Mouse (Mus musculus) right cerebral cortex, postnatal 4 days (tissue): ENCODE measurements at regions not wholly inside any gene's neighbourhood (a gene's known extent, or its start where the extent isn't known, plus 50 kb on each side); places are given as distances from the start of the nearest gene placed in this dataset.
A peak's percentile ranks its signal among the peaks of the same experiment; 100 is the strongest.
"Not testable (repeated sequence)": the region's sequence is repeated elsewhere in the genome, so short reads cannot be mapped to it uniquely, and the experiment has no call there.

Experiments
- DNase-seq: peaks from one replicate; pipeline ENCODE4 v3.0.0-alpha.2; 2022

DNA sequence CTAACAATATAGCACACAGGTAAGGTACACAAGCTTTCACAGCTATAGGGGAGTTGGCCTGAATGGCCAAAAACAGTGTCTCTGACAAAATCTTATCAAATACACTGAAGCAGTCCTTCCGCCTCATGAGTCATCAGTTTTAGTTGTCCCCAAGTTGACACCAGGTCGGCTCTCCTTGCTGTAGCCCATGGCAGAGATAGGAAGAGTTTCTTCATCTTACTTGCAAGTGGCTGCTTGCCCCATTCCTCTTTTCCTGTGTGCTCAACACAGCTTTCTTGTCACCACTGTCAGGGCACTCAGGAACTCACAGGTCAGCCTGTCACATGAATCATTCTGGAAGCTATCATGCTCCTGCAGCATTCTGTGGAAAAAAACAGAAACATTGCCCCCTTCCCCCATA is 77.1 kb downstream of the Olfr721-ps1 start:
- not testable (repeated sequence) for DNase-seq

DNA sequence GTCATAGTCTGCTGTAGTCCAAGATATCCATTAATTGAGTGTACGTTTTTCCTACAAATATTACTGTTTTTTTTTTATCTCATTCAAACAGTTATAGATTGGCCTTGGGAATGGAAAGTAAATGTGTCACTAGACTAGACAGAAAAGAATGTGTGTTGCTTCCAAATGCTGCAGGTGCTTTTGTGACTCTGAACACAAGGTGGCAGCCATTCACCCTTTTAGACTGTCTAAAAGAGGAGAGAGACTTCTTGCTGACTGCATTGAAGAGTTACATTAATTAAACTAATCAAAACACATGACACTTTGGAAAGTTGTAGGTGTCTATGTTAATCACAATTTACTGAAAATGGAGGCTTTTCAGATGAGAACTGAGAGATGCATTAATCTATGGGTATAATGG is 80.7 kb downstream of the Olfr721-ps1 start:
- peak; percentile 25 for DNase-seq

DNA sequence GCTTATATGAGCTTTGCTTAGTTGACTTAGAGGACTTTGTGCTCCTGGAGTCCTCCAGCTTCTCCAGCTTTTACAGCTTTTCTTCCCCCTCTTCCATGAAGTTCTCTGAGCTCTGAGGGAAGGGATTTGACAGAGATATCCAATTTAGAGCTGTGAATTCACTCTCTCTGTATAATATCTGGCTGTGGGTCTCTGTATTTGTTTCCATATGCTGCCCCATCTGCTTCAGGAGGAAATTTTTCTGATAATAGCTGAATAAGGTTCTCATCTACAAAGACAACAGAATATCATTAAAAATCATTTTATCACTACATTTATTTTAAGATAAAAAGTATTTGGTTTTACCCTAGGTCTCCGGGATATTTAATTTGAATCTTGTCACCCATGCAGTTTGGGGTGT is 85.3 kb downstream of the Olfr721-ps1 start:
- DNase-seq = no peak

DNA sequence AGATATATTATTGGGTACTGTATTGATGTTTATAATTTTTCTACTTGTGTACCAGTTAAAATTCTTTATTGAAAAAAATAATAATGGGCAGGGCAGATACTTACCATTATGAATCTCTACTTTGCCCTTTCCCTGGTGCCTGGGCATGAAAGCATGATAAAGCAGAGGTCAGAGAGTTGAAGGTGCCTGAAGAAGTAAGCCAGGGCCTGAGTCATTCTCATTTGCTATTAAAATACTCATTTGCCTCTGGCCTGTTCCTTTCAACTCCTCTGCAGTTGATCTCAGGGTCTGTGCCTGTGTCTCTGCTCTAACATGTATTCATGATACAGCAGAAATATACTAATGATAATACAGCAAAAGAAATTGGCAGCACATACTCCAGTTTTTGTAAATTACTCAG is 89.4 kb downstream of the Olfr721-ps1 start:
- no peak for DNase-seq

DNA sequence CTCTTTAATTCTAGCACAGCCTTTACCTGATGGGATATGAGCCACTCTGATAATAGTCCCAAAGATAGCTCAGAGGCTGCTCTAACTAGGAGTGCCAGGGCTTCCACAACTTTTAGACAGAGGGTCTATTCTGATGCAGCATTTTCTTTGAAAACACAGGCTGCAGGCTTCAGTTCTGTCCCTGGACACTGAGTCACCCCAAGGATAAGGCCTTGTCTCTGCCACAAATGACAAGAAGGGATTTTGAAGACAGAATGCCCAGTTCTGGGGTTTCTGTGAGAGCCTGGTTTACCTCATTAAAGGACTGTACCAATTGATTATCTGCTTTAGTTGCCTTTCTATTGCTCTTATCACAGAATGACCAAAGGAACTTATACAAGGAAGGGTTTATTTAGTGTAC is 90.9 kb downstream of the Olfr721-ps1 start:
- DNase-seq = no peak

DNA sequence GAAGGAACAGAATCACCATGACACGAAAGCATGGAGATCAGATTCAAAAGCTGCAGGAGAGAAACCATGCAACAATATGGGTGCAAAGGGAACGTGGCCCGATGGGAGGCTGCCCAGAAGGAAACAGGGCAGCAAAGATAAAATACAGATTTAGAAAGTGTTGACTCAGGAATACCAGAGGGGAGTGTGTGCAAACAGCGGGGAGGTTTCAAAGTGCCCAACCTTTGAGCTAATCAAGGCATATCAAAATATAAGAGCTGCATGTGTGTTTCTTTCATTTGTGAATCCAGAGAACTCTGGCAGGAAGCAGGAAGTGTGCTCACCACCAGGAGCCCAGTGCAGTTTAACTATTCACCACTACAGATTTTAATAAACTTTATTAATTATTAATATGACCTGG is 110.8 kb downstream of the Olfr721-ps1 start:
- DNase-seq = no peak

DNA sequence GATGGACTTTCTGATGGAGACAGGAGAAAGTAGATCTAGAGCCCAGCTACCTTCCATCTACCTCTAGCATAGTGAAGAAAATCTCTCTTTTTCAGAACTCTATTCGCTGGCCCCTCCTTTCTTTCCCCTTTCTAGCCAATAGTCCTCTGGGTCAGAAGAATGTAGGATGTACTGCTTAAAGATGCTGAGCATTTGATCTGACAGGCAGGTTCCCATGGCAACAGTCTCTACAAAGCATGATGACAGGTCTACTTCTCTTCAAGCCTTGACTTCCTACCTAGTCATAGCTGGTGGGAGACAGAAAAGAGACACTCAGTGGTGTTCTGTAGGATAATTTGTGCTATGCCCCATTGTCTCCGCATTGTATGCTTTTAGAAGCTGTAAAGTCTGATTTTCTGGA is 112.0 kb downstream of the Olfr721-ps1 start:
- DNase-seq = no peak

DNA sequence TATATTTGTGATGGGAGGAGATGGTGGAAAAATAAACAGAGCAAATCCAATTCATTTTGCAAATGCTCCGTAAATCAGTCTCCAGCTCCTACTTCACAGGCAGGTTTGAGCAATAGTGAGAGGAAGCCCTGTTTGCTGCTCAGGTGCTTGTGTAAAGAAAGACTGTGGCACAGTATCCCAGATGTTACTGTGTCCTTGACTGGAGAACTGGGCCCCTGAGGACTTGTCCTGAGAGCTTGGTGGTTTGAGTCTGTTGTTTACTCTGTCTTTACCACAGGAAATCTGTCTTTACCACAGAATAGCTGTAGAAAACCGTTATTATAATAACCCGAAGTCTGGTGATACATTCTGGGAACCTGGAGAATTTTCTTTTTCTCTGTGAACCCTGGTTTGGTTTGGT is 112.4 kb downstream of the Olfr721-ps1 start:
- no peak for DNase-seq

DNA sequence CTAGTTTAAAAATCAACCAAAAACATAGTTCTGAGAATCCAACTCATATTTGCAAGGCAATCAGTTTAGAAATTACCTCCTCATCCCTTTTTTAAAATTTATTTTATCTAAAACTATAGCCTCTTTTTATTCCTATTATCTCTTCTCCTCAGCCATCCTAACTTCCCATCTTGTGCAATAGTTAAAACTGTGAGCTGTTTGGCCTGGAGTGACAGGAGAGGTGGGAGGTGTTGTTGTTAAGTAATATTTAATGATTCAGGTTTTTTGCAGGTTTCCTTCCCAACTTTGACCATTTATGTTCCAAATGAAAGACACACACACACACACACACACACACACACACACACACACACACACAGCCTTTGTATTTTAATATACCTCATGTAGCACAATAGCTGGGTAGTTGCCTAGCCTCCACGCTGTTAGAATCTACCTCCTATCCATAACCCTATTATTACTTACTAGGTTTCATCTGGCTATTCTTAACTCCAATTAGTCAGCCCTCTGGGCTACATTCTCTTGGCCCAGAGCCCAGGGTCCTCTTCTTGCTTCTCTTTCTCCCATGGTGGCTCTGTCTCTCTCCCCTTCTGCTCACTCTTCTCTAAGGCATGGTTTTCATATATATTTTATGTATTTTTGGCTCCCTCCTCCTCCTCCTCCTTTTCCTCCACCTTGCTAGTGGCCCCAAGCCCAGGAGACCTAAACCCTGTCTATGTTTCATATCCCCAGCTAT is 113.5 kb downstream of the Olfr721-ps1 start:
- no peak for DNase-seq

DNA sequence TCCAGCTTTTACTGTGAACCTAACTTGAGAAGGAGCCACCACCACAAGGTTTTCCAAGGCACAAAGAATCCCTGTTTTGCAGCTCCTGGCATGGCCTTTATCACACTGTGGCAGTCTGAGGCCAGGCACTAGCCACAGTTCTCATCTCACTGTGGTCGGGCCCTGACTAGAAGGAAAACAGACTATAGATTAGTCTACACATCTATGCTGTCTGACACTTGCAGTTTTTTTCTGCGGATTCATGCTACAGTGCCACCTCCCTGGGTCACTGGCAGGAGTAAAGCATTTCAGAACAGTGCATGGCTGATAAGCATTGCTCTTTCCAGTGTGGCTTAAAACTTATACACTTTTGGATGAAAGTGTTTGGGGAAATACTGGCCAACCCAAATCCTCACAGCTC is 114.3 kb downstream of the Olfr721-ps1 start:
- no peak for DNase-seq

DNA sequence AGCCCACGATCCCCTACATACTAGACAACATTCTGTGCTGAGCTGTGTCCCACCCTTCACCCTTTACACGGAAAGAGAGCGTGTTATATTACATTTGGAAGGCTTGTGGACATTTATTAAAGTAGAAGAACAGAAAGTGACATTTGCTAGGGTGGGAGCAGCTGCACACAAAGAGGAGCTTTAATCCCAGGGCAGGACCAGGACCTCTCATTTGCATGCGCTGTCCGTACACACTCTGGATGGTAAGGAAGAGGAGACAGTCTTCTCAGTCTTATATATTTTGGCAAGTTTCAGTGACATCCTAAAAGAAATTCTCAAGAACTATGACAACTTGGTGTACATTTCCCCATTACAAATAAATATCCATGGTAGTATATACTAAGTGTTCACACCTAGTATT is 114.8 kb downstream of the Olfr721-ps1 start:
- no peak for DNase-seq

DNA sequence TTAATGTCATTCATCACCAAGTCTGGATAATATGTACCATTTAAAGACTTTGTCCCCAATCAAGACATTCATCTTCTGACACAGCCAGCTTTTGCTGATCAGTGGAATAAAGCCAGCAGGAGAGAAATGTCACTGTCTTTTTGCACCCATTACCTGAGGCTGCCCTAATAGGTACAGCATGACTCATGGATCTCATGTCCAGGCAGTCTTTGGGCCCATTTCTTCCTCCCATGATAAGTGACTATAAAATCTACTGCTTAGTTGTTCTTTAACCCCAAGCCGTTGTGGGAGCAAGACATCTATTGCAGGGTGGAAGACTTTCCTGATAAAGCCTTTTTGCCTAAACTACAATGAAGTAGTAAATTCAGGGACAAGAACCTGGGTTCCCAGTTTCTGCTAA is 116.9 kb downstream of the Olfr721-ps1 start:
- DNase-seq = no peak

DNA sequence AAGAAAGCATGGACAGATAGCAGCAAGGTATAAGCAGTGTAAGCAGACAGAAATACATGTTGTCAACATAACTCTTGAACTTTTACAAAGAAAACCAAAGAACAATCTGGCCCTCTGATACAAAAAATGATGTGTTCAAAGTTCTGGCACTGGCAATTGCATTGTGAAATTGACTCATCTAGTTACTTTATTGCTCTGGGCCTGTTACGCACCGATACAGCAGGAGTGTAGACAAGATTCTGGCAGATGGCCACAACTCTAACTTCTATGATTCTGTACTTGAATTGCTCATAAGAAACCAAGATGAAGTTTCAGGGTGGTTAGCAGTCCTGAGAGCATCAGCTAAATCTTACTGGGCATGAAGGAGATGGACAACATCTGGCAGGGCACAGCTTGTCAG is 117.7 kb downstream of the Olfr721-ps1 start:
- DNase-seq = no peak

DNA sequence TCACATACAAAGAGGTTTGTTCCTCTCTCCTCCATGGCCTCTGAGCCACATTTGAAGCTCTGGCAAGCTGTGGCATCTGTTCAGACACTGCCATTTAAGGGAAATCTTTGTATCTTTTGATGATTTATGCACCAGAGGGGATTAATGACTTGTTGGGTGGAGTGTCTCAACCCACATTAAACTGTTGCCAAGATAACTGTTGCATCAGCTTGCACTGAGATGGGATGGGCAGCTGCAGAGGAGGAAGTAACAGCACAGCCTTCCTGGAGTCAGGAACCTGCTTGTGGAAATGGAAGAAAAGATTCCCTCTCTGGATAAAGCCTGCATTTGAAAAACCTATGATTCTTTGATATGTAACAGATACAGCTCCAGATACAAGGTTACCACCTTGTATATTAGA is 119.1 kb downstream of the Olfr721-ps1 start:
- no peak for DNase-seq

DNA sequence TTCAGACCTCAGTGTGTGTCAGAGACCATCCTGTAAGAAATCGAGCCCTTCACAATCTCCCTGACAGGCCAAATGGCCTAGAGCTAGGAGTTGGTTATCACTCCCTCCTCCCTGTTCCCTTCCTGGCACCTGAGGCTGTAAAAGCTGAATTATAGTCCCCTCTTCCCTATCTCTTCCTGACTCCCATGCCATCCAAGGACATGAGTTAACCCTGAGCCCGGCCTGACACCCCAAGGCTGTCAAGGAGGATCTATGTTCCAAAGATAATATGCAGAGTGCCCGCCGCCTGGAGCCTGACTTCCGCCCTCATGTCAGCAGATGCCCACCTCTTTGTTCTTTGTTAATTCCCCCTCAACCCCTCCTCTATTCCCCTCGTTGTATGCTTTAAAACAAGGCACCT is 120.2 kb downstream of the Olfr721-ps1 start:
- DNase-seq = not testable (repeated sequence)

DNA sequence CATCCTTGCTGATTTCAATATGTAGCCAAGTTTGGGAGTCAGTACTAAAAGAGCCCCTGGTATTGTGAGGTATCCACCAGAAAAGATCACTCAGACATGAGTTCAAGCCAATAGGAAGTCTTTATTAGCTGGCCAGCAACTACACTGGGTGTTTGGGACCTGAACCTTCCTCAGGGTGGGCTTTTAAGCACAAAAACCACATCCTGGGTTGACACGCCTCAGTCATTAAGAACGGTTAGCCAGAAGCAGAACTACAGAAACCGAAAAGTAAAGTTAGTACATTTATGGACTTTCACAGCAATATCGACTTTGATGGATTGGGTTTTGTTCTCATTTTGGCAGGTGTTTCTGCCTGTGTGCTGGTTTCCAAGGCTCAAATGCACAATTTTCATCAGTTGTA is 124.1 kb downstream of the Olfr721-ps1 start:
- no peak for DNase-seq

DNA sequence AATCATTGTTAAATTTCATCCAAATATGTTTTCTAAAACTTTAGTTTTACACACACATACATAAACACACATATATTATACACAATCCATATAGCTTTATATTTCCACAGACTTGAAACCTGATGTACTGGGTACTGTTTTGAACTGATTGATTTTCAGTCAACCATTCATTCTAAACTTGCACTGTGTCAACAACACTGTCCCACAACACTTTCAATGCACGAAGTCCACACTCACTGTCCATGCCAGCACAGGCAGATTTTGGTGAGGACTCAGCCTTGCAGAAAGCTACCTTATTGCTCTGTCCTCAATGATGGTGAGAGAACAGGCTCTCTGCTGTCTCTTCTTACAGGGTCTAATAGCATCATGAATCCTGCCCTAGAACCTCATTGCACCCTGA is 127.3 kb downstream of the Olfr721-ps1 start:
- DNase-seq = no peak

DNA sequence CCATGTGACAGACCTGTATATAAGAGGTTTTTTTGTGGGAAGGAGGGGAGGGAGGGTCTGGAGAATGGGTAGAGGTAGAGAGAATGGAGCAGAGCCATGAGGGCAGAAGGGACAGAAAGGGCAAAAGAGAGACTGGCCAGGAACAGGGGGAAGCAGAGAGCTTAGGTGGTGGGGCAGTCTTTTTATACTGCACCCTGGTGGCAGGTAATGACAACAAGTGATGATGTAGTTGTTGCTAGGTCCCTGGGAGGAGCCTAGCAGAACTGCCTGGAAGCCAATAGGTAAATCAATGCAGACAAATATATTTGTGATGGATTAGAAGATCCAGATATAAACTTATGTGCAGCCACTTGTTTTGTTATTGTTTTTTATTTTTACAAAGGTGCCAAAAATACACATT is 140.1 kb downstream of the Olfr721-ps1 start:
- no peak for DNase-seq

DNA sequence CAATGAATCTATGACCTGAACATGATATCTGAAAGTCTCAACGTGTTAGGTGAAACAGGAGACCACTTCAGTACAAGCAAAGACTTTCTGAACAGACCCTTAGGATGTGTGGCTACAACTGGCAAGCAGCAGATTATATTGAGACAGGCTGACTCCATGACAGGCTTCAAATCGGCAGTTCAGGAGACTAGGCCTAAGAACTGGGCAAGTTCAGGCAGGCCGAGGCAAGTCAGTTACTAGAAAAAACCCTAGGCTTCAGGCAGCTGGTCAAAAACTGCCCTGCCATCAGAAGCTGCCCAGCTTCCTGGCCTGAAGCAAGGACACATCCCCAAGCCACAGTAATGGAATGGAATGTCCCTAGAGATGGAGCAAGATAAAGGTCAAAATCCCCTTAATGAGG is 140.6 kb downstream of the Olfr721-ps1 start:
- no peak for DNase-seq

DNA sequence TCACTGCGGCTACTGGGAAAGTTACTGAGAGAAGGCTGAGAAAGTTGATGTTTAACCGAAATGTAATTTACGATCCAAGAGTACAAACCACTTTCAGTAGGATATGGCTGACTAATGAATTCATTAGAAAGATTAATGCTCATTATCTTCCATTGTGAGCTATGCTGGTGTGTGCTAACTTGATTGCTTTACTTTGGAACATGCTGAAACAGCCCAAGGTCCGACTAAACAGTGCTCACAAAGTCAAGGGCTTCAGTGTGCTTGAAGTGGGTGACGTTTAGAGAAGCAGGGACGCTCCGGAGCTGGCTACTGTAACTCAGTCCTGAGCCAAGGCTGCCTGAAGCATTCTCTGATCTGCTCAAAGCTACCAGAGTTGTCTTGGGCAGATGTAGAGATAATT is 143.1 kb downstream of the Olfr721-ps1 start:
- no peak for DNase-seq

DNA sequence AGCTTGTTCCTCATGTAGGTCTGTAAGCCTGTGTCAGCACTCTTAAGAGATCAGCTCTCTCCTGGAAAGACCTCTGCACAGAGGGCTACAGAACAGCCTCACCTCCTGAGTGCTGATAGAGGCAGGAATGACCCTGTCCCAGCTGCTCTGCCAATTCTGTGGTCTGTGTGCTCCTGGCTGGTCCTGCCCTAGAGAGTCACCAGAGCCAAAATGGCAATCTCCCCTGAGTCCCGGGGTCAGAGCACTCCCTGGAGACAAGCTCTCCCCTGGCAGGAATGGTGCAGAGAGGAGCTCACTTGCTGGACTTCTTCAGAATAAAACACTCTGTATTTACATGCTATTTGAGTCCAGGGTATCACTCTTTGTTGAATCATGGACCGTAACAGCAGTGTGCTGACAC is 149.9 kb upstream of the Slc4a7 start:
- DNase-seq = no peak

DNA sequence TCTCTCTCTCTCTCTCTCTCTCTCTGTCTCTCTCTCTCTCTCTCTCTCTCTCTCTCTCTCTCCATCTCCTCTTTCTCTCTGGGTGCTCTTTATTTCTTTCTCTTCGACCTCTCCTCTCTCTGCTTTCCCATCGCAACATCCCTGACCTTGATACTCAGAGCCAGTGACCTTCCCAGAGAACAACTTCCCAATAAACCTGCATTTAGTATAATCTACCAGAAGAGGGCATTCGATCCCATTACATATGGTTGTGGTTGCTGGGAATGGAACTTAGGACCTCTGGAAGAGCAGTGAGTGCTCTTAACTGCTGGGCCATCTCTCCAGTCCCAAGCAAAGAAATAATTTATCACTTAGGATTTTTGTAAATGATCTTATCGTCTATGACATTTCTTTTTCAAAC is 127.2 kb upstream of the Slc4a7 start:
- no peak for DNase-seq

DNA sequence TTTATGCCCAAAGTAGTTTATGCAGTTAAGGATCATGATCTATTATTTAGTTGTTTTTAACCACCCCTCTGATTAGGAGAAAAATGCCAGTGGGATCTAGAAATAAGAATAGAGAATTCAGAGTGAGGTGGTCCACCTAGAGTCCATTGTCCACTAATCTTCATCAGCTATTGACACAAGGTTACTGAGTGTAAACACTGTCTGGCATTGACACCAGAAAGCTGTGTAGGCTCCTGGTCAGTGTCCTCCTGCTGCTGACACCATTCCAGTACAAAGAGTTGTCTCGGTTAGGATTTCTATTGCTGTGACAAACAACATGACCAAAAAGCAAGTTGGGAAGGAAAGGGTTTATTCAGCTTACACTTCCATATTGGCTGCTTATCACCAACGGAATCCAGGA is 110.1 kb upstream of the Slc4a7 start:
- DNase-seq = no peak

DNA sequence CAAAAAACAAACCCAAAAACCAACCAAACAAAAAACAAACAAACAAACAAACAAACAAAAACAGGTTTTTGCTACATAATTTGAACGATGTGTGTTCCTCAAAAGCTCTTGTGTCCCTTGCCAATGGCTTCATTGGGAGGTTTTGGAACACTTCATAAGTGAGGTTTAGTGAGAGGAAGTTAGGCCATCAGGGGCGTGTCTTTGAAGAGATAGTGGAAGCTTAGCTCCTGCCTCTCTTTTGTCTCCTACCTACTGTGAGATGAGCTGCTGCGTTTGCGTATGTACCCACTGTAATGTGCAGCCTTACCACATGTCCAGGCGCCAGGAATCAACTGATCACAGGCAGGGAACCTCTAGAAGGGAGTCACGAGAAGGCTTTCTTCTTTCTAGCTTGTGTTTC is 107.3 kb upstream of the Slc4a7 start:
- no peak for DNase-seq

DNA sequence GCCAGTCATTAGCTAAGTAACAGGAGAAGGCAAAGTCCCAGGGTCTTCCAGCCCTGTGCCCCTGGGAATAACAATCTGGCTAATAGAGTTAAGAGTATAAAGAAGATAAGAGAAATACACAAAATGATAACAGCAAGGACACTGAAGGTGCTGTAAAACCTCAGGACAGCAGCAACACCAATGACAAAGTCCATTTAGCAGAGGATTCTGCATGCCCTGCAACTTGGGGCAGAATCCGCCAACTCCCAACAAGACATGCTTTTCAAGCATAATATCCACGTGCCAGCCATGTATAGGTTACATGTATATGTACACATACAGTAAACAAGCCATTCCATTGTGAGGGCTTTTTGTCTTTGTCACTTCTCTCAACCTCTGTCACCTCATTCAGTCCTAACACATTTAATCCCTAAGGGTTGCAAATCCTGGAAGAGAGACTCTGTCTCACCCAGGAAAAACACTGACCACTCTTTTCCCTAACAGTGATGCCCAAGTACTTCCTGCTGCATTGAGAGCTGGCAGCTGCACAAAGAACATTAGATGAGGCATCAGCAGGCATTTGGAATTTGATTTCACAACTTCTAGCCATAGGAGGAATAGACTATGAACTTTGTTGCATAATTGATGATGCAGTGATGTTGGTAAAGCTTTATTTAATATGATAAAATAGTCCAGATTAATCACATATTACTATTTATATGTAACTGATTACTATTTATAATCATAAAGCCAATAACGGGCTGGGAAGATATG is 105.8 kb upstream of the Slc4a7 start:
- no peak for DNase-seq
